Mouse (Mus musculus): Measurements from ENCODE around the gene Vmn2r32. TPM values are rescaled to one million over a fixed set of nuclear protein-coding genes. Genes with fewer than 3 reads are reported as not detected.
"Not testable (repeated sequence)": the region's sequence is repeated elsewhere in the genome, so short reads cannot be mapped to it uniquely, and the experiment has no call there.

Vmn2r32 gene
- polyA plus RNA-seq (2015; fragmentation: Nextera tagmentation; extraction: Ambion mirVana): not detected in 2 replicates

DNA sequence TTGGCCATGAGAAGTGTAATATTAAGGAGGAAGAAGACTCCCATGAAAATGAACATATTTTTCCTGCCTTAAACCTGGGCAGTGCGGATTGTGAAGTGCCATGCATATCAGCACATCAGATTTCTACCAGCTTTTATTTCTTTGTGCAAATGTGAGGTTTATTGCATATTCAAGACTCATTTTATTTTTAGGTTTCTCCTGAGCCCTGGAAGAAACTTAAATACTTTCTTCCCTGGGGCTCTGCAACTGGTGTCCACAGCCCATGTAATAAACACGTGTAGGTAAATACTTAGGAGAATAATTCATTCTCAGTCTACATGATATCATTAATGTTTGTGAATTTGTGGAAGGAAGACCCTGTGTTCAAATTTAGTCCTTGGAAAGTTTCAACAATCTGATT, at the start of gene Vmn2r32:
Vmn2r32 (minus strand) TSS at position 101 of the 400 bp plus-strand sequence.
- DNase-seq (ENCODE audit: low spot score): not testable (repeated sequence)

Other genes starting within 250 kb of the Vmn2r32 start
- 0.13 TPM in 1 of 2 replicates, not detected in the other for gene Vmn2r29, start 232.7 kb downstream of the Vmn2r32 start, polyA plus RNA-seq (2015; fragmentation: Nextera tagmentation; extraction: Ambion mirVana)
- 0.41 and 0.85 TPM in 2 replicates for gene Gm45844, start 201.7 kb downstream of the Vmn2r32 start, polyA plus RNA-seq (2015; fragmentation: Nextera tagmentation; extraction: Ambion mirVana)
- 39.0 and 42.6 TPM in 2 replicates for gene Clcn4, start 179.2 kb downstream of the Vmn2r32 start, polyA plus RNA-seq (2015; fragmentation: Nextera tagmentation; extraction: Ambion mirVana)
- not detected in 2 replicates for gene Vmn2r30, start 142.4 kb downstream of the Vmn2r32 start, polyA plus RNA-seq (2015; fragmentation: Nextera tagmentation; extraction: Ambion mirVana)
- not detected in 2 replicates for gene Gm45783, start 105.4 kb downstream of the Vmn2r32 start, polyA plus RNA-seq (2015; fragmentation: Nextera tagmentation; extraction: Ambion mirVana)
- not detected in 2 replicates for gene Vmn2r31, start 80.3 kb downstream of the Vmn2r32 start, polyA plus RNA-seq (2015; fragmentation: Nextera tagmentation; extraction: Ambion mirVana)
- gene Vmn2r33, start 86.8 kb upstream of the Vmn2r32 start, polyA plus RNA-seq (2015; fragmentation: Nextera tagmentation; extraction: Ambion mirVana): not detected in 2 replicates
- not detected in 2 replicates for gene Vmn2r34, start 209.5 kb upstream of the Vmn2r32 start, polyA plus RNA-seq (2015; fragmentation: Nextera tagmentation; extraction: Ambion mirVana)

Data from thymus, postnatal 0 days (tissue).